Mouse (Mus musculus): Measurements from ENCODE around the gene Arpc1a.

DNA sequence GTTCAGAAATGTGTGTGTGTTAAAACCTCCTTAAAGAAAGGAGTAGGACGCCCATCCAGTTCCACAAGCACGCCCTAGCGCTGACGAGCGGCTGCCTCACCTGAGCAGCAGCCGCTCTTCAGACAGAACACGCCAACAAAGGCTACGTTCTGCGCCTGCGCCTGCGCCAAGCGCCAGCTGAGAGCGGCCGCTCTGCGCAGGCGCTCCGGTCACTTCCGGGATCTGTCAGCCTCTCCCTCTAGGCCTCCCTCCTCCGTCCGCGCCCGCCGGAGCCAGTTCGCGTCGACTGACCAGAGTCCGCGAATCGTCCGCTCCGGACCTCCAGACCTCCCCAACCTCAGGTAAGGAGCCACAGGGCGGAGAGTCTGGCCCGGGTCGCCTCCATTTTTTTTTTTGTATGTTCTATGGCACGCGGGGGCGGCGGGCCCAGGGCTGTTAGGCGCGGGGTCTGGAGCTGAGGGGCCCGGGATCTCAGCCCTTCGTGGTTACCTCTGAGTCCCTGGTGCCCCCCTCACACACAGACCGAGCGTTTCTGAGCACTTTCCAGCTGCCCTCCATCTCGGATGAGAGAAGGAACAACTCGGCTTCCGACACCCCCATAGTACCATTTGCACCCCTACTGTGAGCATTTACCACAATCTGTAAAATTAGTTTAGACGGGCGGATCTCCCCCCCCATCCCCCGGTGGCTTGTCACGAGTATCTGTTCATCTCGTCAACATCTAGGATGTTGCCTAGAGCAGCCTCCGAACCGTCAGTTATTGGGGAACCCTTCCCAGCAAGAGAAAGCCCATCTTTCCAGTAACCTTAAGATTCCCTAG is at the start of gene Arpc1a, which contains the start of gene Kpna7:
- TF ChIP-seq CTCF (conservative IDR thresholded peaks at IDR 0.05; ENCODE audit: low read length), result no peak
- no peak for TF ChIP-seq NANOG (IDR thresholded peaks at IDR 0.05; ENCODE audit: borderline replicate concordance, low read length)
- no peak for TF ChIP-seq POU5F1 (IDR thresholded peaks at IDR 0.05; ENCODE audit: borderline replicate concordance, low read length)
